Mouse (Mus musculus): ENCODE data around the gene Jun. TPM values are rescaled to one million over a fixed set of nuclear protein-coding genes. Genes with fewer than 3 reads are reported as not detected.

The Jun gene
- total RNA-seq, 2 experiments from 2014 or later: 119 to 126 TPM

DNA sequence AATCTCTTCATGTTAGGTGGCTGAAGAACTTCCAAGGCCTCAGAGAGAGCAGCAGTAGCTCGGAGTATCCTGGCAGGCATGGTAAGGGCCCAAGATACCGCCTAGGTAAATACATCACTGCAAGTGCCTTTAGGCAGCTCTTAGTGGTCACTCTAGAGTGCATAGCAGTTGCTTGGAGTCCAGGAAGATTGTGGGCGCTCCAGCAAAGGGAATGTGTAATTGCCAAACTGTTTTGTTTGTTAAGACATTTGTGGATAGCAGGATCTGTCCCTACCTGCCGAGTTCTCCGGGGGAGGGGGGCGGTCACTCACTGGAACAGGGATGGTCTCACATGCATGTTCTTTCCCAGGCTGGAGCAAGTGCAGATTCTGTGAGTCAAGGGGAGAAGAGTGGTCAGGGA is 22.3 kb upstream of the Jun start:
- no peak for DNase-seq (ENCODE audit: low spot score in 2 of 2)

- no peak for DNase-seq (ENCODE audit: low spot score in 2 of 2)
These were observed 21.3 kb upstream of the Jun start for GRCm38 (mm10) chr4:95073214-95073750.

GRCm38 (mm10) chr4:95070407-95070806 is 18.4 kb upstream of the Jun start:
- no peak for DNase-seq (ENCODE audit: low spot score in 2 of 2)

DNA sequence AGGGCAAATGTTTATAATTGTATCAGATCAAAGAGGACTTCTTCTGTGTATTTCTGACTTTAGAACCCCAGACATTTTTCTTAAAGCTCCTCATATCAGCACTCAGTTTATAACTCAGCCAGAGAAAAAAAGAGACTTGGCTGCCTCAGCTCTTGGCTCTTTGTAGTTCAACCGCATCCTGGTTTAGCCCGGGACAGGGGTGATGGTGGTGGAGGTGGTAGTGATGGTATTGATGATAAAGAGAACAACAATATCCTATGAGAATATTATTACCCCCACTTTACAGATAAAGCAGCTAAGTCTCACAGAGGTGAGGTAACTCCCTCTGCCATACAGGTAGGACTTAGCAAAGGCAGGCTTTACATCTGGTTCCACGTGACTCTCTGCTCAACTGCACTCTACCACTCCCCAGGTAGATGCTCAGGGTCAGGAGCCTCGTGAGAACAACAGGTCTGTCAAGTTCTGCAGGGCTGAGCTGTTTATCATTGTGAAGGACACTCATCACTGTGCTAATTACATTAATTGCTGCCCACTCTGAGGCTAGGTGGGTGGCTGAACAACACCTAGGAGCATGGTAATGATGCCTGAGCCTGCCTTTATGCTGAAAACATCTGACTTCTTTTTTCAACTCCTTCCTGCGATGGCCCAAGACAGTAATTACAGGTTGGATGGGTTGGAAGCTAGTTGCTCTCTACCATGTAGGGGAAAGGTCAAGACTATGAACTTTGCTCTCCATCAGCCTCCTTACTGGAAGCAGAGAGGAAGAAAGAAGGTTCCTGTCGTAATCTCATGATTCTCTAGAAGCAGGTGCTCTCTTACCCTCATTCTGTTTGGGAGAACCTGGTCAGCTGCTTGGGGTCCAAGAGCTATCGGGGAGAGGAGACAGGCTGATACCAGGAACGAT is 16.3 kb upstream of the Jun start:
- no peak for DNase-seq (ENCODE audit: low spot score in 2 of 2)

DNA sequence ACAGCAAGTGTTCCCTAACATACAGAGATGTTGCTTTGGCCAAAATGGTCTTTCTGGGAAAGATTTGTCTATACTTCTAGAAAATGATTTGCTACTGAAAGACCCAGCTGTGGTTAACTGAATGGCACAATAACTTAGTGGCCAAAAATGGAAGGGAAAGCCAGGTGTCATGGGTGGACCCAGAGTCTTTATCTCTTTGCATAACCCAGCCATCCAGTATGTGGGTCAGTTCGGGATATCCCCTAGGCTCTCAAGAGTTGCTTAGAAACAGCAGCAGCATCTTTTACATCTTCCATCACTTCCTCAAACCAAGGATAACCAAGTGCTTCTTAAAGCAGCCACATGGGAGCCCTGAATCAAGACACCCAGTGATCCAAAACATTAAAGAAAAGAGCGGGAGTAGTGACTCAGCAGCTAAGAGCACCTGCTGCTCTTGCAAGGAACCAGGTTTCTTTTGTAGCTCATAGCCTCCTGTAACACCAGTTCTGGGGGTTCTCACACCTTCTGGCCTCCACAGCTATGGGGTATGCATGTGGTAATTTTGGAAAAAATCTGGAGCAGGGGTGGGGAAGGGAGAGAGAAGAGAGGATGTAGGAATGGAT is 11.7 kb upstream of the Jun start:
- no peak for DNase-seq (ENCODE audit: low spot score in 2 of 2)

DNA sequence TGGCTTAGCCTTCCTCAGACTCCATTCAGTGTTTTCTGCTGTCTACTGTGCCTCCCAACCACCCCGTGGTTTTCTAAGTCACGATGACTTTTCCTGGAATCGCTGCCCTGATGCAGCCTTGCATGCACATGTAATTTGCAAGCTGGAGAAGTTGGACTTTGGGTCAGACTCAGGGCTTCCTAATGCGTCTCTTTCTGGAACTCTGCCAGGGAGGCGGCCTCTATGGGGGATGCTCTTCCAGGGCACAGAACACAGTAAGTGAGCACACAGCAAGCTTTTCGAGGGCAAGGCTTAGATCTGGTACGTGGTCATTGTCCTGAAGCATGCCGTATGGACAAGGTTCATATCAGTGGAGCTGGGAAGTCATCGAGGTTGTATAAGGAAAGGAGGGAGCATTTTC is 10.9 kb upstream of the Jun start:
- no peak for DNase-seq (ENCODE audit: low spot score in 2 of 2)

DNA sequence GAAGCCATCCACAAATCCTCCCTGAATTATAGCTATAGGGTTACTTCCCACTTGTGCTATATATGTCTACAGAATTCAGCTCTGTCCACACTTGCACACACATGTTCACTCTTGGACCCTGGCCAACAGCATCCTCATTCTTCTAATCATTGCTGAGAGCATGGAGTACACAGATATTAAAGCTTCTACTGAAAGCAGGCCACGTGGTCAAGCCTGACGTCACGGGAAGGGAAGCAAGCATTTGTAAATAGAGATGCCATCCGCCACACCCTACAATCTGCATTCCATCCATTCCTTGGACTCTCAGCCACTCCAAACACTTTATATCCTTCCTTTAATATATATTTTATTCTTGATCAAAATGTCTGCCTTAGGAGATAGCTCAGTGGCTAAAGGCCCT is 5.2 kb upstream of the Jun start:
- DNase-seq (ENCODE audit: low spot score in 2 of 2): no peak

DNA sequence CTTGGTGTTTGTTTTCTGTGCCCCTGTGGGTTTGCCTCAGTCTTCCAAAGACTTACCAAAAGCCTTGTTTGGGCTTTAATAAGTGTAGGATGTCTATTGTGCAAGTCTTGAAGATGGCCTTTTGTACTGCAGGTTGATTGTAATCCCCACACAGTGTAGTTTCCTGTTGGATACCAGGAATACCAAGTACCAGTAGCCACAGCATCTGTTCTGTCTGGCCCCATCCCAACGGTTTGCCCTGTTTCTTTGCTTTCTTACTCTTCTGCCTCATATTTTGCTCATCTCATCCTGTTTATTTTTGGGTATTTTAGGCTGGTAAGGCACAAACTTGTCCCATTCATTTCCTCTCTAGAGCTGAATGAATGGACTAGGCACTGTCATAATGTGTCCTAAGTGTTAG is 3.3 kb upstream of the Jun start:
- no peak for DNase-seq (ENCODE audit: low spot score in 2 of 2)

DNA sequence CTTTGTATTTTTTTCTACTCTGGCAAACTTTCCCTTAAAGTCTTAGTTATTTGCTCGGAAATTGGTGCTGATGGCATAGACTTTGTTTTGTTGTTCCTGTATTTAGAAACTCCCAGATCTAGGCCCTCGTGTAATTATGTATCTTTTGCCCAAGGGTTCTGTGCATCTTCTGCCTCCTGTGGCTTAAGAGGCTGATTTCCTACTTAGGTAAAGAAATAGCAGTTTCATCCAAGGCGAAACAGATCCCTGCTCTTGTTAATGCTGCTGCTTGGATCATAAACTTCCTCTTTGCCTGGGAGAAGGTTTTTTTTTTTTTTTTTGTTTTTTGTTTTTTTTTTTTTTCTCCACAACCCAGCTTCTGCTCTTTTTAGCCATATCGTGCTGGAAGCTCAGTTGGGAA is 2.3 kb upstream of the Jun start:
- DNase-seq (ENCODE audit: low spot score in 2 of 2): no peak

- peak; percentile 18 to 62 for DNase-seq (ENCODE audit: low spot score in 2 of 2)
These were observed 1.7 kb upstream of the Jun start for GRCm38 (mm10) chr4:95053791-95054117.

- DNase-seq (ENCODE audit: low spot score in 2 of 2): peak; percentile 92 to 98
These were observed 1.2 kb upstream of the Jun start for GRCm38 (mm10) chr4:95053041-95053790.

DNA sequence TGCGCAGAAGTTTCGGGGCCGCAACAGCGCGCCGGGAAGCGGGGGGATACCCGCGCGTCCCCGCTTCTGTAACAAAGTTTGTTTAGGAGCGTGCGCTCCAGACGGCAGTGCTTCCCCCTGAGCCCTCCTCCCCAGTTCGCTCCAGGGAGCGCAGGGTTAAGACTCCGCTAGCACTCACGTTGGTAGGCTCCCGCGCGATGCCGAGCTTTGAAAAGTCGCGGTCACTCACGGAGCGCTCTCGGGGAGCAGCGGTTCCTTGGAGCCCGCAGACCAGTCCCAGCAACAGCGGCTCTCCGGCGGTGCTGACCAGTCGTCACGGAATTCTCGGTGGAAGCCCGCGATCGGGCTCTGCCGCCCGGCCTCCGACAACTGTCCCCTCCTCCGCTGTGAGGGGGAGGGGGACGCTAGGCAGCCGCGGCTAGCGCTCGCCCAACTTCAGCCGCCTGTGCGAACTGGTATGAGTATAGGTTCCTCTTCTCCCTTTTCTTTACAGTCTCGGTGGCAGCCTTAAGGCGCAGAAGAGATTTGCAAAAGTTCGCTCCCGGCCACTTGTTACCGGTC is 631 bp downstream of the Jun start:
- peak in 1 of 2 experiments; percentile 62 for DNase-seq (ENCODE audit: low spot score in 2 of 2)

GRCm38 (mm10) chr4:95050518-95051278 is 1.3 kb downstream of the Jun start:
- peak; percentile 72 to 87 for DNase-seq (ENCODE audit: low spot score in 2 of 2)

GRCm38 (mm10) chr4:95049884-95050517 is 2.0 kb downstream of the Jun start:
- peak; percentile 59 to 70 for DNase-seq (ENCODE audit: low spot score in 2 of 2)

GRCm38 (mm10) chr4:95049153-95049552 is 2.9 kb downstream of the Jun start:
- DNase-seq (ENCODE audit: low spot score in 2 of 2): no peak

- no peak for DNase-seq (ENCODE audit: low spot score in 2 of 2)
These were observed 3.3 kb downstream of the Jun start for GRCm38 (mm10) chr4:95048731-95049100.

DNA sequence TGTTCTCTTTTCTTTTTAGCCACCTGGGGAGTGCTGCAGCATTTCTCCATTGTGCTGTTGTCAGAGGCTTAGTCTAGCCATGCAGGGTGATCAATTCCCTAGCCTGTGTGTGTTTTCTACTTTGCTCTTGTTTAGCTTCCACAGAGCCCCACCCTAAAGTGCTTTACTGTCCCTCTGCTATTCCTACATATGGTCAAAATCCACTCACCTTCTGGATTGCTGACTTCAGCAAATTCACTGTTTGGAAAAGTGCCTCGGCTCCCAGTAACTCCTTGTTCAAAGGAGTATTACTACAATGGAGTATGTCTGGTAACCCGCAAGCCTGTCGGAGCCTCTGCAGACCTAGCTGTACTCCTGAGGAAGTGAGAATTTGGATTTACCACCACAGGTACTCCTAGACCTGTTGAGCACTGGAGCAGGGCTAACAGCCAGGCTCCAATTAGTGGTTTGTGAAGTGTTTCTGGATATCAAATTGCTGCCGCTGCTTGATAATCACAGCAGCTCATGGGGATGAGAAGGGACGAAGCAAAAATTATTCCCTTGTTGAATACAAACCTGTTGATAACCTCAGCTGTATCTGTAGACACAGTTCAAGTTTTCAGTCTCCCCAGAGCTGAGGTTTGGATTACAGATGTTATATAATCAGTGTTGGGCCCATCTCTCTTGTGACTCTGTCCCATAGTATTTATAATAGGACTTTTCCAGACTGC is 3.8 kb downstream of the Jun start:
- no peak for DNase-seq (ENCODE audit: low spot score in 2 of 2)

GRCm38 (mm10) chr4:95045133-95045532 is 6.9 kb downstream of the Jun start:
- DNase-seq (ENCODE audit: low spot score in 2 of 2): no peak

GRCm38 (mm10) chr4:95044721-95045120 is 7.3 kb downstream of the Jun start:
- no peak for DNase-seq (ENCODE audit: low spot score in 2 of 2)

DNA sequence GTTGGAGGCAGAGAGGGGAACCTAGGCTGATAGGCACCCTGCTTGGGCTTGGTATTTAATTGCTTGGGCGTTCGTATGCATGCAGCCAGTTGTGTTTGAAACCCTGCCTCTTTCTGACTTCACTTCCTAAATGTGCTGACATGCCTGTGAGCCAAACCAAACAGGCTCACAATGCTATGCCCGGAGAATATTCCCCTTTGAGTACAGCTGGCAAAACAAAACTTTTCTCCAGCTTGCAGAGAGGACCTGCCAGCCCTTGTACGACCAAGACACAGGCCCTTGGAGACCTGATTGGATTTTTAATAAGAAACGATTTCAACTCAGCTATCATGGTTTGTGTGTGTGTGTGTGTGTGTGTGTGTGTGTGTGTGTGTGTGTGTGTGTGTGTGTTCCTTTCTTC is 14.0 kb downstream of the Jun start:
- DNase-seq (ENCODE audit: low spot score in 2 of 2): no peak
